Mouse (Mus musculus): Measurements from ENCODE around the gene Ube3a.

- no peak for TF ChIP-seq MAX (IDR thresholded peaks at IDR 0.05; ENCODE audit: low read depth)
- TF ChIP-seq POLR2A (IDR thresholded peaks at IDR 0.05; ENCODE audit: insufficient read length, low read depth): no peak
- no peak for TF ChIP-seq TCF12 (IDR thresholded peaks at IDR 0.05; ENCODE audit: insufficient read depth, poor library complexity, severe bottlenecking)
- TF ChIP-seq POLR2AphosphoS2 (IDR thresholded peaks at IDR 0.05; ENCODE audit: insufficient read length, low read depth): no peak
- no peak for TF ChIP-seq USF1 (IDR thresholded peaks at IDR 0.05; ENCODE audit: low read depth)
- no peak for TF ChIP-seq TCF3 (IDR thresholded peaks at IDR 0.05; ENCODE audit: insufficient read length, low read depth)
- TF ChIP-seq MYOD1 (IDR thresholded peaks at IDR 0.05; ENCODE audit: control insufficient read depth in 1 of 3, insufficient read length in 2 of 3, low read depth in 2 of 3): no peak
- no peak for TF ChIP-seq MYOG (IDR thresholded peaks at IDR 0.05; ENCODE audit: control insufficient read depth in 1 of 3, insufficient read depth in 1 of 3, insufficient read length in 2 of 3, low read depth in 2 of 3)
- no peak for TF ChIP-seq E2F4 (IDR thresholded peaks at IDR 0.05; ENCODE audit: insufficient read depth)
Measured at GRCm38 (mm10) chr7:59253373-59253772, 24.8 kb downstream of the Ube3a start.

Data from myocyte (in vitro differentiated cells).